Mouse (Mus musculus): ENCODE results near the gene Muc5b.

Gene Muc5b

GRCm38 (mm10) chr7:141902791-141903190, 63.9 kb downstream of the Muc5b start:
- no peak for DNase-seq (ENCODE audit: low spot score)

- no peak for DNase-seq (ENCODE audit: low spot score)
These were observed 69.7 kb downstream of the Muc5b start for GRCm38 (mm10) chr7:141908591-141908990.

GRCm38 (mm10) chr7:141911305-141911704, 72.4 kb downstream of the Muc5b start:
- DNase-seq (ENCODE audit: low spot score) = no peak

- DNase-seq (ENCODE audit: low spot score) = no peak
These were observed 79.5 kb downstream of the Muc5b start, which contains the start of gene Tollip for GRCm38 (mm10) chr7:141918407-141918806. Tollip (minus strand) TSS chr7:141918507.

All from urinary bladder, postnatal 10 days (tissue).